Mouse (Mus musculus) gastrocnemius, postnatal 14 days (tissue): ENCODE results near the gene Usmg5. TPM values are rescaled to one million over a fixed set of nuclear protein-coding genes. Genes with fewer than 3 reads are reported as not detected.
"Not testable (repeated sequence)": the region's sequence is repeated elsewhere in the genome, so short reads cannot be mapped to it uniquely, and the experiment has no call there.

ENCODE experiments used
- DNase-seq: peaks from one replicate; pipeline ENCODE4 v3.0.0; 2021; ENCODE audit warnings: mixed read lengths
- intact Hi-C: fragments of 180-260 bp; cut with DNase I; formaldehyde crosslinking; loops from one replicate; pipeline ENCODE4 v1.15.1; 2025; ENCODE audit warnings: low total_unique reads
- long read RNA-seq, 2 experiments: library from polyadenylated mRNA; stranded (forward); transcript quantifications; one replicate each; pipeline ENCODE4 v2.0.0; 2021
- total RNA-seq, 2 experiments: library from RNA; stranded (reverse); gene quantifications; 2 replicates each; pipeline ENCODE4 v1.2.3; 2021

The Usmg5 gene
- total RNA-seq = 1,000 to 10,000 TPM; 1,075 to 1,222 TPM
- long read RNA-seq, experiment 1, transcript Usmg5-201 (4 exons, 362 nt) = major isoform, 602 of 631 reads
- long read RNA-seq, experiment 1, partial matches to known transcripts = 13 of 631 reads
- long read RNA-seq, experiment 1, other reads (novel, unspliced or antisense) = 15 of 631 reads
- long read RNA-seq, experiment 2, transcript Usmg5-201 (4 exons, 362 nt) = major isoform, 724 of 758 reads
- long read RNA-seq, experiment 2, partial matches to known transcripts = 9 of 758 reads
- long read RNA-seq, experiment 2, other reads (novel, unspliced or antisense) = 23 of 758 reads

GRCm38 (mm10) chr19:47090550-47091156 lies at the start of gene Usmg5, which contains the start of gene Pdcd11:
Gene Usmg5, minus strand, starts transcription at chr19:47090647.
Gene Pdcd11, plus strand, starts transcription at chr19:47090768.
- peak; percentile 95 for DNase-seq
- intact Hi-C loops = no loop called here

- intact Hi-C loops = not testable (repeated sequence)
These were observed 49.2 kb upstream of the Usmg5 start for GRCm38 (mm10) chr19:47139611-47140010.

GRCm38 (mm10) chr19:47137771-47138421 lies 47.4 kb upstream of the Usmg5 start, which contains the start of gene Calhm2:
Gene Calhm2, minus strand, starts transcription at chr19:47138294.
- intact Hi-C loops = no loop called here
- peak; percentile 73 for DNase-seq

More at GRCm38 (mm10) chr19:47139611-47140010, 49.2 kb upstream of the Usmg5 start:
- DNase-seq = not testable (repeated sequence)

GRCm38 (mm10) chr19:47137051-47137581 lies 46.7 kb upstream of the Usmg5 start:
- intact Hi-C loops = no loop called here
- peak; percentile 73 for DNase-seq

- no peak for DNase-seq
- intact Hi-C loops = no loop called here
These were observed 45.7 kb upstream of the Usmg5 start for GRCm38 (mm10) chr19:47136170-47136569.

- no peak for DNase-seq
These were observed 45.1 kb upstream of the Usmg5 start for GRCm38 (mm10) chr19:47135568-47135967.

GRCm38 (mm10) chr19:47133161-47133560 lies 42.7 kb upstream of the Usmg5 start:
- intact Hi-C loops = no loop called here
- no peak for DNase-seq

More at GRCm38 (mm10) chr19:47135568-47135967, 45.1 kb upstream of the Usmg5 start:
- intact Hi-C loops = no loop called here

- intact Hi-C loops = no loop called here
- DNase-seq = no peak
These were observed 40.2 kb upstream of the Usmg5 start for GRCm38 (mm10) chr19:47130551-47131125.

- intact Hi-C loops = no loop called here
- DNase-seq = no peak
These were observed 38.4 kb upstream of the Usmg5 start for GRCm38 (mm10) chr19:47128835-47129234.

- intact Hi-C loops = no loop called here
- DNase-seq = no peak
These were observed 37.7 kb upstream of the Usmg5 start for GRCm38 (mm10) chr19:47128164-47128563.

- DNase-seq = no peak
- intact Hi-C loops = no loop called here
These were observed 32.4 kb upstream of the Usmg5 start for GRCm38 (mm10) chr19:47122802-47123201.

GRCm38 (mm10) chr19:47121054-47121453 lies 30.6 kb upstream of the Usmg5 start:
- intact Hi-C loops = no loop called here
- DNase-seq = no peak

- DNase-seq = no peak
- intact Hi-C loops = loop anchor here (5.0 kb wide), 1 partner anchor 49 kb away; no protein-coding TSS in a partner anchor
These were observed 28.2 kb upstream of the Usmg5 start for GRCm38 (mm10) chr19:47118634-47119033.

GRCm38 (mm10) chr19:47104641-47105271 lies 14.3 kb upstream of the Usmg5 start:
- intact Hi-C loops = no loop called here
- DNase-seq = no peak

GRCm38 (mm10) chr19:47101080-47101479 lies 10.6 kb upstream of the Usmg5 start:
- no peak for DNase-seq
- intact Hi-C loops = no loop called here

GRCm38 (mm10) chr19:47089718-47090525 lies 525 bp downstream of the Usmg5 start:
- intact Hi-C loops = no loop called here
- peak; percentile 23 for DNase-seq

GRCm38 (mm10) chr19:47088226-47088625 lies 2.2 kb downstream of the Usmg5 start:
- no peak for DNase-seq
- intact Hi-C loops = no loop called here

GRCm38 (mm10) chr19:47067924-47068611 lies 22.4 kb downstream of the Usmg5 start:
- DNase-seq = peak; percentile 87
- intact Hi-C loops = no loop called here
